Mouse (Mus musculus) urinary bladder, postnatal 14 days (tissue): Measurements from ENCODE around the gene Hist1h2ao.
"Not testable (repeated sequence)": the region's sequence is repeated elsewhere in the genome, so short reads cannot be mapped to it uniquely, and the experiment has no call there.

Experiments
- DNase-seq: peaks from one replicate; pipeline ENCODE4 v3.0.0; 2021; ENCODE audit warnings: low spot score

Gene Hist1h2ao

DNA sequence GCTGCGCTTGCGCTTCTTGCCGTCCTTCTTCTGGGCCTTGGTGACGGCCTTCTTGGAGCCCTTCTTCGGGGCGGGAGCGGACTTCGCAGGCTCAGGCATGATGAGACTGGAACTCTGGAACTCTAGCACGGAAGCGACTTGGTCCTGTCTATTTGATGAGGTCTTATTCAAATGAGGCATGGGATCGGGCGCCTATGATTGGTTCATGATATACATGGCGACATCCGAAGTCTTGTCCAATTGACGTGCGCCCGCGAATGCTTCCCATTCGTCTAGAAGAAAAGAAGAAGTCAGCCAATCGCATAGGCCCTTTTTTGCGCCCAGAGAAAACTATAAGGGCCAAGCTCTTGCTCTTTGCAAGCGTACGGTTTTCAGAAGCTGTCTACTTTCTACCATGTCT lies at the start of gene Hist1h2ao, which contains the start of gene Hist1h2bq:
Hist1h2ao (plus strand) TSS at position 393 of the 400 bp plus-strand sequence.
Hist1h2bq (minus strand) TSS at position 125 of the 400 bp plus-strand sequence.
- DNase-seq: not testable (repeated sequence)

DNA sequence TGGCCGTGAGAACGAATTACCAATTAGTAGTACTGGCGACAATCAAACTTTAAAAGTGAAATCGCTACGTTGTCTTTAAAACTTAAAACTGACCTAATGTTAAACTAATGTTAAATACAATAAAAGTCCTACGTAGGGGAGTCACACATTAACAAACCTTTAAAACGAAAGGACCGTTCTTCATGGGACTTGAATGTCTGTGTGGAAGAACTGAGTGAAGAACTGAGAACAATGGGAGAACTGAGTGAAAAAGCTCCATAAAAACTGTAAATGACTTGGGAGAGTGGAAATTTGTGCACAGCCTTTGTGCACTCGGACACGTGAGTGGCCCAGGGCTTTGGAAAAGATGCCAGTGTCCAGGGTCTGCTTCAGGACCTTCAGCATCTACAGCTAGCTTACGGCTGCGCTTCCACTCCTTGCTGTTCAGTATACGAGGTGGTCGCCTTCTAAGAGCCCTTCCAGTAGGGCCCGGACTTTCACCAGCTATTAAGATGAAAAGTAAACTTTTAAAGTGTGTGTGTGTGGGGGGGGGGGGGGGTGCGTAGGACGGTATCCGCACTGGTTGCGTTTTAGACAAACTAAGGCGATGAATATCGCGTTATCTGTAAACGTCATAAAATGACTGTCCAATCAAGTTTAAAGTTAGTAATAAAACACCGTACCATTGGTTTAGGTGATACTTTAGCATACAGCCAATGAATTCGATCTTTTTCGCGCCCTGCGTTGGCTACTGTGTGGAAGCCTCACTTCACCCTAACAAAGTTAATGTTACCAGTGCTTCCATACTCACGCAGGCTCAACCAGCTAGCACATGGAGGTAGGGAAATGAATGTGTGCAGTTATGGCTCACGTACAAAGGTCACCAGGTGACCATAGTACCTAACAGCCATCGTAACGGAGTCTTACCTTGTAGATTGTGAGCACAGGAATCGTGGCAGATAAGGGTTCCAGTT lies 31.2 kb upstream of the Hist1h2ao start:
- DNase-seq: peak; percentile 69

DNA sequence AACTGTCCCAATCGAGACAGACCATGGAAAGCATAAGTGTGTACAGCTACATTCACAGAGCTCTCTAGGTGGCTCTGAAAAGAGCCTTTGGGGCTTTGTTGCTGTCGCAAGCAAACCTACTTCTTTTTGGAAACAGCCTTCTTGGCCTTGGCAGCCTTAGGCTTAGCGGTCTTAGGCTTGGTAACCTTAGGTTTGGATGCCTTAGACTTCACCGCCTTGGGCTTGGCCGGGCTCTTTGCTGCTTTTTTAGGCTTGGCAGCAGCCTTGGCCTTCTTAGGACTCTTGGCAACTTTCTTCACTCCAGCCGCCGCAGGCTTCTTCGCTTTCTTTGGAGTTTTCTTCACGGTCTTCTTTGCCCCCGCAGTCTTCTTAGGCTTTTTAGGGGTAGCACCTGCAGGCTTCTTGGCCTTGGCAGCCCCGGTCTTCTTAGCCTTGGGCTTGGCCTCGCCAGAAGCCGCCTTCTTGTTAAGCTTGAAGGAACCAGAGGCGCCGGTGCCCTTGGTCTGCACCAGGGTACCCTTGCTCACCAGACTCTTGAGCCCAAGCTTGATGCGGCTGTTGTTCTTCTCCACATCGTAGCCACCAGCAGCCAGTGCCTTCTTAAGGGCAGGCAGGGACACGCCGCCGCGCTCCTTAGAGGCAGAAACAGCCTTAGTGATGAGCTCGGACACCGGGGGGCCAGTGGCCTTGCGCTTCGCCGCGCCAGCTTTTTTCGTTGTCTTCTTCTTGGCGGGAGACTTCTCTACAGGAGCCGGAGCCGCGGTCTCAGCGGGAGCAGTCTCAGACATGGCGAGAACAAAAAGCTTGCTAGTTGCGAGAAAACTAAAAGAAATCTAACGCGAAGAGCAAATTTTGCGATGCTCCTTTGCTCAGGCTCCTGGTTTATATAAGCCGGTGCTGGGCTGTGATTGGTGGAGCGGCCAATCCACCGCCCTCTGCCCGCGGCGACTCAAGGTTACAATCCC lies 30.2 kb upstream of the Hist1h2ao start, which contains the start of gene Hist1h1b:
Hist1h1b (minus strand) TSS at position 859 of the 965 bp plus-strand sequence.
- peak; percentile 73 for DNase-seq

DNA sequence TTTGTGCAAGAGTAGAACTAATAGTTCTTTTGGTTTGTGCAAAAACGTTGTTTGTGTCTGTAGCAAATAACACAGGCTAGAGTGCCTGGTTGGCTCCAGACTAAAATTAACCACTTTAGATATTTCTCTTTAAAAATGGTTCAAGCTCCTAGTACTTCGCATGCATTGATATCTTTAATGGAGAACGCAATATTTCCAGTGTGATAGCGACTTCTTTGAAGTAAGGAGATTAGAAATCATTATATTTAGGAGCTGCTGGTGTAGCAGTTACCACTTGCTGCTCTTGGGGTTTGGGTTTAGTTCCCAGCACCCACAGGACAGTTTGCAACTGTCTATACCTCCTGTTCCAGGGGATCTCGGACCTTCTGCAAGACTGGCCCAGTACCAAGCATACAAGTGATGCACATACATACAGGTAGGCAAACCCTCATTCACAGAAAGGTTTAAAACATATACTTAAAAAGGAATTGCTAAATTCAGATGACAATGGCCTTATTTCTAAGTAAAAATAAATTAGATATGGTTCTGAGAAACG lies 29.2 kb upstream of the Hist1h2ao start:
- no peak for DNase-seq

DNA sequence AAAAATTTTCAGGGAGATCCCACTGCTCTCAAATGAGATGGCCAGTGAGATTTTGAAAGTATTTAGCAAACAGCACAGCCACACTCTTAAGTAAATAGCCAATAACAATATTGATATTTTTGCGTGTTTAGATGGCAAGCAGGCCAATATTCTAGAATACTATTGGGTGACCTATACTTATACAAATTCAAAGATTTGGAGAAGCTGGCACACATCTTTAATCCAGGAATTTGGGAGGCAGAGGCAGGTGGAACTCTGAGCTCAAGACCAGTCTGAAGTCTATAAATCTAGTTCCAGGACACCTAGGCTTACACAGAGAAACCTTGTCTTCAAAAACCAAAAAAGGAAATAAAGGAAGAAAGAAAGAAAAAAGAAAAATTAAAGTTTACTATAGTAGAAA lies 28.6 kb upstream of the Hist1h2ao start:
- no peak for DNase-seq

DNA sequence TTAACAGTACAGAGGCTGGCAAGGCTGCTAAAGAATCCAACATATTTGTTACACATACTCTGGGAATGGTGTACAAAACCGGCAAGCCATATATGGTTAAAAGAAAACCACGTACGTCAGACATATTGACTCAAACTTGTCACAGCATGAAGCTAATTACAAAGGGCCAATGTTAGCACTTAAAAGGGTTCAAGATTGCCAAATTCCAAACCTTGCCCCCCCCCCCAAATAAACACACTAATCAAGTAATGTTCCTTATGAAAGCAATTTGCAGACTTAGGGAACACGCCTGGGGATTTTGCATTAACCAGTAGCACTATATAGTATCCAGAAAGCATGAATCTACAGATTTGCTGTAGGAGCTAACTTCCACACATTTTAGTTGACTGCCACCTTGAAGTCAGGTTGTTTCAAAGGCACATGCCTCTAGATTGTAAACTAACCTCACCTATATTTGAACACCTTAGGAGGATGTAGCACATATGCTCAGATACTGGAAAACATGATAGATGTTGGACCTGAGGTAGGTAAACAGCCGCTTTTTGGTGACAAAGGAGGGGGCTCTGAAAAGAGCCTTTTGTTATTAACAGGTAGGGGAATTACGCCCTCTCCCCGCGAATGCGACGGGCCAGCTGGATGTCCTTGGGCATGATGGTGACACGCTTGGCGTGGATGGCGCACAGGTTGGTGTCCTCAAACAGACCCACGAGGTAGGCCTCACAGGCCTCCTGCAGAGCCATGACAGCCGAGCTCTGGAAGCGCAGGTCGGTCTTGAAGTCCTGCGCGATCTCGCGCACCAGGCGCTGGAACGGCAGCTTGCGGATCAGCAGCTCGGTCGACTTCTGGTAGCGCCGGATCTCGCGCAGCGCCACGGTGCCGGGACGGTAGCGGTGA lies 27.7 kb upstream of the Hist1h2ao start:
- DNase-seq: not testable (repeated sequence)

DNA sequence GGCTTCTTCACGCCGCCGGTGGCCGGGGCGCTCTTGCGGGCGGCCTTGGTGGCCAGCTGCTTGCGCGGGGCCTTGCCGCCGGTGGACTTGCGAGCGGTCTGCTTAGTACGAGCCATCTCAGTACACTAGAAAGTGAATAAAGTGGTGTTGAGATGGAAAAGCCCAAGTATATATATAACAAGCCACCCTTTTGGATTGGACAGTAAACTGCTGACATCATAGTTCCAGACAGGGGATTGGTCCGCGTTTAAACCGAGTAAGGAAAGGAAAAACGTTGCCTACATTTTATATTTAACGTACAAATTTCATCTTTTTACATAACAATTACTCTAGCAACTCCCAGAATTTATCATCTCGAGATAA lies 27.0 kb upstream of the Hist1h2ao start, which contains the start of gene Hist1h3i:
Hist1h3i (minus strand) TSS at position 116 of the 363 bp plus-strand sequence.
- peak; percentile 47 for DNase-seq

DNA sequence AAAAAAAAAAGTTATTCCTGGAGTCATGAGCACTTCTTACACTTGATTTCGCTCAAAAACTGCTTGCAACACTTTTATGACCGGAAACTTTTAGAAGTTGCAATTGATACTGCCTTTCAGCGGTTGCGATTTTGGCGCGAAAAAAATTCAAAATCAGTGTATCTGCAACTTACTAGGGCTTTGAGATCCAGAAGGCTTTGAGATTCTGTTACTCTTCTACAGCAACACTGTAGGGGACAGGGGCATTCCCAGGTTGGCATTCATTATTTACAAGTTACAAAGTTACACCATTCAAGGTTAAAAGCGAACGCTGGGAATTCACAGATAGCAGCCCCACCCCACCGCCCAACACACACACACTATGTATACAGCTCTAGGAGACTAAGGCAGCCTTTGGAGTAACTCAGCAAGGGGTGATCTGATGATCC lies 26.5 kb upstream of the Hist1h2ao start:
- peak; percentile 7 for DNase-seq

DNA sequence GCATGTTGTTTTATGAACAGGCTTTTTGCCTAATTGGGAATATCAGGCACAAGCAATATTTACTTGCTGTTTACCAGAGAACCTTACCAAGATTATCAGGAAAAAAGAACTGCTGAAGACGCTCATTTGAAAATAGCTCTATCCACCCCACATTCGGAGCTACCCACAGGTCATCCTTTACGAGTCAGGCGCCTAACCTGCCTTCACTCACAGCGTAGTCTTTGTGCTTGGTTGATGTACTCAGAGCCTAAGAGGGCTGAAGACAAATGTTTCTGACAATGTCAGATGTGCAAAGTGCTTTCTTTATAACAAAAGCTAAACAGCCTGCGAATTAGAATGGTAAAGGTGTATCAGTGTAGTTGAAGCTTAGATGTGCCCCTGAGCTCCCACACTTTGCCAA lies 26.0 kb upstream of the Hist1h2ao start:
- DNase-seq: no peak

DNA sequence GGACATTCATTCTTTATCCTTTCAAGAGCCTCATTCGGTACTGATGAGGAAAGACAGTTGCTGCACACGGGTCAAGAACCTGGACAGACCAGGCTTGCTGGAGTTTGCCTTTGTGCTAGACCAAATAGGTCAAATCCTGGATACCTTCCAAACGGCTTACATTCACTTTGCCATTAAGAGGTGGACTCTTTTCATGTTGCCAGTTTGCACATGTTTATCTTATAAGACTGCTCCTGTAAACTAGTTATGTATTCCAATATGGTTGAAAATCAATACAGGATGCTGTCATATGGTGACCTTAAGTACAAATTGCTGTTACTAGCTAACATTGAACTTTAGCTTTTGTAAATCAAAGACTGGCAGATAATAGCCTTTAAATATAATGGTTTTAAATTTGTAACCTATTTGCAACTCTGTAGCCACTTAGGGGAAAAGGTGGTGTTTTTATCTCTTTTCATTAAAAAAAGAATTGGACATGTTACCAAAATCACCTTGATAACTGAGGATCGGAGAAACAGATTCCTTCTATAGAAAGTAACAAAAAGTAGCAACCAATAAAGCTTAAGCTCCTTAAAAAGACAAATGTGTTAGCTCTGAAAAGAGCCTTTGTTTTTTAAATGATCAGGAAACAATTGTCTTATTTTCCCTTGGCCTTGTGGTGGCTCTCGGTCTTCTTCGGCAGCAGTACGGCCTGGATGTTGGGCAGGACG lies 23.9 kb upstream of the Hist1h2ao start:
- no peak for DNase-seq

DNA sequence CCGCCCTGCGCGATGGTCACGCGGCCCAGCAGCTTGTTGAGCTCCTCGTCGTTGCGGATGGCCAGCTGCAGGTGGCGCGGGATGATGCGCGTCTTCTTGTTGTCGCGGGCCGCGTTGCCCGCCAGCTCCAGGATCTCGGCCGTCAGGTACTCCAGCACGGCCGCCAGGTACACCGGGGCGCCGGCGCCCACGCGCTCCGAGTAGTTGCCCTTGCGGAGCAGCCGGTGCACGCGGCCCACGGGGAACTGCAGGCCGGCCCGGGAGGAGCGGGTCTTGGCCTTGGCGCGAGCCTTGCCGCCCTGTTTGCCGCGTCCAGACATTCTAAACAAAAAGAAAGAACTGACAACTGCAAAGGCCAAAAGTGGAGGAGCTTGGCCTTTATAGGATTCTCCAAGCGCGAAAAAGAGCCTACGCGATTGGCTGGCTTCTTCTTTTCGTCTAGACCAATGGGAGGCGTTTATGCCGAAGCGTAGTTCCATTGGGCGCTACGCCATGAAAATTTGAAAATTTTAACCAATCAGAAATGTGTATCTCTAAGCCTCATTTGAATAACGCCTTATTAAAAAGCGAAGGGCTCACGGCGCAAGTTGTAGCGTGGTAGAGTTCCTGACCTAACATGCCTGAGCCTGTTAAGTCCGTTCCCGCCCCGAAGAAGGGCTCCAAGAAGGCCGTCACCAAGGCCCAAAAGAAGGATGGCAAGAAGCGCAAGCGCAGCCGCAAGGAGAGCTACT lies 23.2 kb upstream of the Hist1h2ao start, which contains the start of the genes Hist1h2an and Hist1h2bp:
Hist1h2an (minus strand) TSS at position 320 of the 731 bp plus-strand sequence.
Hist1h2bp (plus strand) TSS at position 563 of the 731 bp plus-strand sequence.
- peak; percentile 86 for DNase-seq

DNA sequence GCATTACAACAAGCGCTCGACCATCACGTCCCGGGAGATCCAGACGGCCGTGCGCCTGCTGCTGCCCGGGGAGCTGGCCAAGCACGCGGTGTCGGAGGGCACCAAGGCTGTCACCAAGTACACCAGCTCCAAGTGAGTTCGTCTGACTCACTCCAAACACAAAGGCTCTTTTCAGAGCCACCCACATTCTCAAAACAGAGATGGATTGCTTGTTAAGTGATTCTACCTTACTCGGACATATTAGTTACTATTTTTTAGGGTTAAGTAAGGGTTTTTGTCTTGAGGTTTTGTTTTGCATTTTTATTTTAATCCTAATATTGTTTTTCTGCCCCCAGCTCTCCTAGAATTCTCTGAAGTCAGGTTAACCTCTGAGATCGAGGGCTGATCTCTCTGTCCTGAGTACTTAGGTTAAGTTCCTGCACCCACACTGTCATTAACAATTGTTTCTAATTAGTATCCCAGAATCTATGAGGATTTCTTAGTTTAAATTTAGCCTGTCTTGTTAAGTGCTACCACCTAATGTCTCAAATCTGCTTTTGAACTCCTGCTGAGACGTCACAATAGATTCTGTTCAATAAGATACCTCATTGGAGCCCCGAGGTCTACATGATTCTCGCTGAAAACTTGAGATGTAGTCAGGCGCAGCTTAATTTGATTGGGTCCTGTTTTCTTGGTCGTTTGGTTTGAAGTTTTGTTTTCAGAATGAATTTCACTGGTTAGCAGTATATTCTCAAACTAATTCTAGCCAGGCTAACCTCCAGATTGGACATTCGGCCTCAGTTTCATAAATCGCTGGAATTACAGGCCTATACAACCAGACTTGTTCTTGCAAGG lies 22.3 kb upstream of the Hist1h2ao start:
- DNase-seq: no peak

DNA sequence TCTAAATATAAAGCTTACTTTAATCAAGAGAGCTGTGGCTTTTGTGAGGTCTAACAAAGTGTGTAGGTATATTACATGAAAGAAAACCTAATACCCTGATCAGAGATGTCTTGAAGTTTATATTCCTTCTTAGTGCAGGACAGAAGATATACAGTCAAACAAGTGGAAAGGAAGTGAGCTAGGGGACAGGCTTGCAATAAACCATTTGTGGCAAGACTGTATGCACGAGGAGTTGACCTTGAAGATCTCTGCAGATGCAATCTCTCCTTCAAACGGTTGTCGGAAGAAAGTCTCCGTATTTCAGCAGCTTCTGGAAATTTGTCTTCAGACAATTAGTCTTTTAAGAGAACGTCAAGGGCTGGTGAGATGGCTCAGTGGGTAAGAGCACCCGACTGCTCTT lies 20.3 kb upstream of the Hist1h2ao start:
- DNase-seq: no peak

DNA sequence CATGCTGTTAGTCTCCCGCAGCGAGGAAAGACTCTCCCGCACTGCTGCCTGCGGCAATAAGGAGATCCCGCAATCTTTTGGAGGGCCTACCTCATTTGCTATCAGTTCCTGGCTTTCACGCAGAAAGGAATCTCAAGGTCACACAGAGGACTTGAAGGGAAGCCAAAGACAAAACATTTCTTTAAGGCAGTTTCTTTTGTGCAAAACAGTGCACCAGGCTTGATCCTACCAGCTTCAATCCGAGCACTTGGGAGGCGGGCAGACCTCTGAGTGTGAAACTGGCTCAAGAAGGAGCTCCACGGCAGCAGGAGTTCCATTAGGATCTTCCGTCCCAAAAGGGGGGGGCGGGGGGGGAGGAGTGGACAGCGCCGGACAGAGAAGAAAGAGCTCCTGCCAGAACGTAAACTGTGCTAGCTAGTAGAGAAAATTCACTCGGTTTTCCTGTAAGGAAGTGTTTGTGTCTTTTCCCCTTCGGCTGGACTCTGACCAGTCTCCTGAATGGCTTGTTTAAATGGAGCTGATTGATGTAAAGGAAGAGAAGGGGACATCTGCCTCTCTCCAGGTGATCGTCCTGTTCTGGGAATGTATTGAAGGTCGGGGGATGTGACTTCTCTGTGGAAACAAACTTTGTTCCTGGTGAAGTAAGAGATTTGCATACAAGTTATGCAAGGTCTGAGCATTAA lies 19.5 kb upstream of the Hist1h2ao start:
- DNase-seq: no peak

DNA sequence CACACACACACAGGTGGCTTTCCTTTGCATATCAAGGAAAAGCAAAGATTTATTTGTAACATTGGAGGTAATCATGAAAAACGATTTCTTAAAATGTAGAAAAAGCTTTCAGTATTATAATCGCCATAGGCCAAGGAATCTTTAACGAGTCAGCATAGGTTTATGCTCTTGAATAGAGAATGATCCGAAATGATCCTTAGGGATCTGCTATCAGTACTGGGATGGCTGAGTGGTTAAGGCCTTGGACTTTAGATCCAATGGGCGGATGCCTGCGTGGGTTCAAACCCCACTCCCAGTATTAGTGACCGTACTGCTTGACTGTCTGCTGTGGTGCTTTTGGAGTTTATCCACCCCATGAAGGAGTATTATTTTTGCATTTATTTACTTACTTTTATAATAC lies 14.7 kb upstream of the Hist1h2ao start:
- no peak for DNase-seq

DNA sequence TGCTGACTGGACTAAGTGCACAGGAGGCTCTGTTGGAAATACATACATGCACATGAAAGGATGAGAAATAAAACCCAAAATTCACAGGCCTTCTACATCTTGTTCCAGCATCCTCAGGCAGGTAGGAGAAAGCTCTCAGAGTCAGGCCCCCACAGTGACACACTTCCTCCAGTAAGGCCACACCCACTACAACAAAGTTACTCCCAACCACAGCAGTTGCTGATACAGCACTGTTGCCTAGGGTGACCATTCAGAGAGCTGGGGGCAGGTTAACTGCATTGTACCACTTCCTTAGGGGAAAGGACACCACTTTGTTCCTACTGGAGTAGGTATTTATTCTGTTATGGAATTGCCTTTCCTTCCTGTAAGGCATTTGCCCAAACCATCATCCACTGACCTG lies 13.1 kb upstream of the Hist1h2ao start:
- DNase-seq: not testable (repeated sequence)

DNA sequence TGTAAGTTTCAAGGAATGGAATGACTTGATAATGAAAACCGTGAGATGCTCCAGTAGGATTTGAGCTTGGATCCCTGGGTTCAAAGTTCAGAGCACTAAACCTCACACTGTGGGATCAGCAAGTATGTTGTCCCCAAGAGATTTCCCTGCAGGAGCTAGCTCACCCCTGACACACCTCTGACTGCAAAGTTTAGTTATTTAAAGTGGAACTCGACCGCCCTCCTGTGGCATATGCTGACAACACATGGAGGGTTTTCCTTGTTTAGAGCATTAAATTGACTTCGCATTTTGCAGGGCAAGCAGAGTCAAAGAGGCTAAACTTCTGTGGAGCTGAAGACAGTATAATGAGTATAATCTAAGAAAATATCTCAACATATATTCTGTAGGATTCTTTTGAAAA lies 7.2 kb upstream of the Hist1h2ao start:
- DNase-seq: not testable (repeated sequence)

DNA sequence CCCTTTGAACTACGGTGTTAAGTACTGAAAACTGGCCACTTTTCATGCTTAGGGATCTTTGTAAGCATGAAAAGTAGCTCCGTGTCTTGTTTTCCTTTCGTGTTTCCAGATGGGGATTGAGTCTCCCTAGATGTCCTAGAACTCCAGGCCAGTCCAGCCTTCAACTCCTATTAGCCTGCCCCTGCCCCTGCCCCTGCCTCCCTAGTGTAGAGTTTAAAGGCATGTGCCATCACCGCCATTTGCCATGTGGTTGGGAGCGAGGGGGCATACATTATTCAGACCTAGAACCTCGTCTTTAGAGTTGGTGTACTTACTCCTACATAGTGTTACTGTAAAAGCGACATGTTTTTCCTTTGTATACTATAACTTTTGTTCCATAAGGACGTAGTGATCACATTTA lies 809 bp downstream of the Hist1h2ao start:
- DNase-seq: not testable (repeated sequence)
